Mouse (Mus musculus) common myeloid progenitor, adult 5-6 weeks (primary cell): Measurements from ENCODE around the gene Rps6kl1. TPM values are rescaled to one million over a fixed set of nuclear protein-coding genes. Genes with fewer than 3 reads are reported as not detected.

ENCODE experiments used
- ATAC-seq: replicated peaks from 2 replicates; pipeline ENCODE4 v1.8.0; 2016; ENCODE audit warnings: low read depth, mild to moderate bottlenecking, moderate TSS enrichment, inconsistent platforms; ENCODE audit not compliant: poor library complexity, severe bottlenecking
- total RNA-seq: library from RNA; stranded (forward); fragments of 200-1000, 187-1606 nt; gene quantifications from 2 replicates; pipeline ENCODE4 v1.2.3, GENCODE M21; 2017

Rps6kl1 gene
- 0.15 TPM in 1 of 2 replicates, not detected in the other for total RNA-seq

- peak; percentile 63 for ATAC-seq
These were observed at the start of gene Rps6kl1 for GRCm38 (mm10) chr12:85151002-85151774. Rps6kl1 (minus strand) TSS chr12:85151264.

- ATAC-seq, result no peak
These were observed 48.9 kb upstream of the Rps6kl1 start for GRCm38 (mm10) chr12:85199954-85200353.

GRCm38 (mm10) chr12:85197936-85198335 lies 46.9 kb upstream of the Rps6kl1 start:
- ATAC-seq, result no peak

GRCm38 (mm10) chr12:85197371-85197770 lies 46.3 kb upstream of the Rps6kl1 start:
- ATAC-seq, result no peak

GRCm38 (mm10) chr12:85196191-85196590 lies 45.1 kb upstream of the Rps6kl1 start:
- ATAC-seq, result no peak

- ATAC-seq, result no peak
These were observed 44.0 kb upstream of the Rps6kl1 start for GRCm38 (mm10) chr12:85195086-85195485.

- ATAC-seq, result no peak
These were observed 43.6 kb upstream of the Rps6kl1 start for GRCm38 (mm10) chr12:85194623-85195018.

- no peak for ATAC-seq
These were observed 43.0 kb upstream of the Rps6kl1 start for GRCm38 (mm10) chr12:85193923-85194622.

- ATAC-seq, result no peak
These were observed 42.1 kb upstream of the Rps6kl1 start for GRCm38 (mm10) chr12:85193146-85193545.

GRCm38 (mm10) chr12:85192461-85193108 lies 41.5 kb upstream of the Rps6kl1 start:
- peak; percentile 94 for ATAC-seq

GRCm38 (mm10) chr12:85190290-85190689 lies 39.2 kb upstream of the Rps6kl1 start:
- no peak for ATAC-seq

- no peak for ATAC-seq
These were observed 35.3 kb upstream of the Rps6kl1 start for GRCm38 (mm10) chr12:85186361-85186760.

- ATAC-seq, result no peak
These were observed 34.7 kb upstream of the Rps6kl1 start for GRCm38 (mm10) chr12:85185810-85186209.

GRCm38 (mm10) chr12:85184118-85184517 lies 33.1 kb upstream of the Rps6kl1 start:
- ATAC-seq, result no peak

GRCm38 (mm10) chr12:85182898-85183297 lies 31.8 kb upstream of the Rps6kl1 start:
- peak; percentile 51; the same call in 1 of the 2 replicates for ATAC-seq

GRCm38 (mm10) chr12:85182345-85182643 lies 31.2 kb upstream of the Rps6kl1 start:
- ATAC-seq, result no peak

- ATAC-seq, result no peak
These were observed 30.6 kb upstream of the Rps6kl1 start for GRCm38 (mm10) chr12:85181475-85182344.

GRCm38 (mm10) chr12:85178294-85178693 lies 27.2 kb upstream of the Rps6kl1 start:
- ATAC-seq, result no peak

- 0 out of 2 replicates have a peak, but pooled peaks have one; percentile 15 for ATAC-seq
These were observed 26.7 kb upstream of the Rps6kl1 start, which contains the start of gene Pgf for GRCm38 (mm10) chr12:85177740-85178239. Pgf (minus strand) TSS chr12:85177790.
